ENCODE assay signal across 16 mouse cellular contexts in genomic region chr6:148366629-148367028, GRCm38 (mm10).
"Had no signal": no experiment of that assay in that cellular context is flagged by ENCODE, and none has a peak within 500 bp of the region (broad histone marks: within the 10 kb centered on the region; RNA-seq: fewer than 3 reads in every experiment).

No protein-coding gene starts in this region.

- DNase-seq: kidney, adult 8-10 months; liver; lung, adult 18-20 months; lung, postnatal 10 days; lung, postnatal 36 days; thymus, adult 18-20 months; thymus, postnatal 36 days had no signal

- ATAC-seq: intestine, postnatal 0 days; liver, embryonic 12.5 days; midbrain, embryonic 13.5 days had no signal

- H3K9me3 ChIP-seq: limb, embryonic 12.5 days; liver, embryonic 12.5 days; liver, embryonic 15.5 days; lung, embryonic 15.5 days; midbrain, embryonic 10.5 days; midbrain, embryonic 13.5 days; neural tube, embryonic 12.5 days had no signal

- H3K4me3 ChIP-seq: limb, embryonic 12.5 days; liver, embryonic 12.5 days; liver, embryonic 15.5 days; lung, embryonic 15.5 days; megakaryocyte, embryonic 14.5 days; midbrain, embryonic 10.5 days; midbrain, embryonic 13.5 days; neural tube, embryonic 12.5 days had no signal

- H3K9ac ChIP-seq: limb, embryonic 12.5 days; liver, embryonic 12.5 days; liver, embryonic 15.5 days; lung, embryonic 15.5 days; midbrain, embryonic 13.5 days; neural tube, embryonic 12.5 days had no signal

- H3K4me2 ChIP-seq: limb, embryonic 12.5 days; liver, embryonic 12.5 days; liver, embryonic 15.5 days; lung, embryonic 15.5 days; midbrain, embryonic 13.5 days; neural tube, embryonic 12.5 days had no signal

- H3K4me1 ChIP-seq: liver, embryonic 12.5 days; liver, embryonic 15.5 days; lung, embryonic 15.5 days; midbrain, embryonic 13.5 days; neural tube, embryonic 12.5 days had no signal

- H3K27ac ChIP-seq: limb, embryonic 12.5 days; liver, embryonic 12.5 days; liver, embryonic 15.5 days; lung, embryonic 15.5 days; midbrain, embryonic 10.5 days; midbrain, embryonic 13.5 days; neural tube, embryonic 12.5 days had no signal

- H3K27me3 ChIP-seq: limb, embryonic 12.5 days; liver, embryonic 12.5 days; liver, embryonic 15.5 days; lung, embryonic 15.5 days; megakaryocyte, embryonic 14.5 days; midbrain, embryonic 13.5 days; neural tube, embryonic 12.5 days had no signal

- H3K36me3 ChIP-seq: limb, embryonic 12.5 days; liver, embryonic 12.5 days; liver, embryonic 15.5 days; lung, embryonic 15.5 days; midbrain, embryonic 10.5 days; midbrain, embryonic 13.5 days; neural tube, embryonic 12.5 days had no signal
